Mouse (Mus musculus) myocyte (in vitro differentiated cells): ENCODE measurements around the gene Rccd1.

ENCODE experiments used
- E2F4 ChIP-seq: IDR thresholded peaks from one replicate; pipeline ENCODE4 v1.6.1; 2011; ENCODE audit warnings: mild to moderate bottlenecking, control low read depth, moderate library complexity; ENCODE audit not compliant: insufficient read depth
- POLR2A ChIP-seq: IDR thresholded peaks from one replicate; pipeline ENCODE4 v1.6.1; 2011; ENCODE audit warnings: low read depth, mild to moderate bottlenecking, control low read depth, moderate library complexity; ENCODE audit not compliant: insufficient read length

DNA sequence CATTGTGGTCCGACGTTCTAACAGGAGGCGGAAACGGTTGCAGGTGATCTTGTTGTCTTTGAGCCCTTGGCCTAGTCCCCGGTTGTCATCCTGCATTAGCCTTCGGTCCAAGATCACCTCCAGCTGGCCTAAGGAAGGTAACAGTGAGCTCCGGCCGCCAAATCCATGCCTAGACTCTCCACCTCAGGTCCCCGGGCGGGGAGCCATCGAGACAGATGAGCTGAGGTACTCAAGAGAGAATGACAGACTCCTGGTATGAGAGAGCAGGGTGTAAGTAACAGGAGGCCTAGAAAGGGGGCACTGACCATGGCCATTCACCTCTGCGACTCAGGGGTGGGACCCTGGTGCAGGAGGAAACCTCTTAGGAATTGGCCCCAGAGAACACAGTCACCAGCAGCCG, 32.1 kb upstream of the Rccd1 start:
- TF ChIP-seq POLR2A (no peak), E2F4 (no peak)
